Mouse (Mus musculus) heart, embryonic 16.5 days (tissue): ENCODE measurements at regions not wholly inside any gene's neighbourhood (a gene's known extent, or its start where the extent isn't known, plus 50 kb on each side); places are given as distances from the start of the nearest gene placed in this dataset.

Experiments used
- ATAC-seq: fragments of 200-750 bp; cut with Nextera tagmentation; replicated peaks from 2 replicates; pipeline ENCODE4 v1.8.0; 2017; ENCODE audit warnings: moderate number of reproducible peaks; ENCODE audit not compliant: insufficient read depth, low FRiP score; ENCODE audit errors: extremely low read depth
- H3K27ac ChIP-seq: fragments of 300-500 bp; sonication (generic); 2 replicates; pipeline ENCODE4 v1.5.1; 2014; ENCODE audit warnings: mild to moderate bottlenecking, low read length, control low read depth, moderate library complexity
- H3K27me3 ChIP-seq: fragments of 300-500 bp; sonication (generic); 2 replicates; pipeline ENCODE4 v1.6.1; 2014; ENCODE audit warnings: low read length, mixed read lengths; ENCODE audit not compliant: control insufficient read depth, insufficient read depth
- H3K36me3 ChIP-seq: fragments of 300-500 bp; sonication (generic); 2 replicates; pipeline ENCODE4 v1.6.1; 2014; ENCODE audit not compliant: control insufficient read depth, insufficient read depth
- H3K4me1 ChIP-seq: fragments of 300-500 bp; sonication (generic); 2 replicates; pipeline ENCODE4 v1.6.1; 2014; ENCODE audit warnings: low read length, mixed read lengths; ENCODE audit not compliant: control insufficient read depth, insufficient read depth
- H3K4me2 ChIP-seq: fragments of 300-500 bp; sonication (generic); 2 replicates; pipeline ENCODE4 v1.6.1; 2014; ENCODE audit warnings: low read depth, mild to moderate bottlenecking, control low read depth, low read length
- H3K4me3 ChIP-seq: fragments of 300-500 bp; sonication (generic); 2 replicates; pipeline ENCODE4 v1.5.1; 2014; ENCODE audit warnings: mild to moderate bottlenecking, control low read depth, low read length
- H3K9ac ChIP-seq: fragments of 300-500 bp; sonication (generic); 2 replicates; pipeline ENCODE4 v1.6.1; 2014; ENCODE audit warnings: low read length, control low read depth
- H3K9me3 ChIP-seq: fragments of 300-500 bp; sonication (generic); replicated peaks from 2 replicates; pipeline ENCODE4 v1.6.1; 2016; ENCODE audit warnings: low read length; ENCODE audit not compliant: control insufficient read depth
- WGBS: fragments of 180-500 bp; shearing (Covaris S2); extraction: QIAGEN DNeasy Blood & Tissue Kit; methylation state at CpG from one replicate; pipeline ENCODE4 v1.1.7; 2014; 5-methylcytosine and 5-hydroxymethylcytosine counted together

- no peaks in the 10 kb centered on the region for H3K36me3 ChIP-seq
- 75% methylated on average over 2 of the region's 2 CpGs for WGBS
- no peak overlapping the region for H3K9ac ChIP-seq
- H3K4me1 ChIP-seq = no peaks in the 10 kb centered on the region
- no peak overlapping the region for H3K4me3 ChIP-seq
- H3K27me3 ChIP-seq = no peaks in the 10 kb centered on the region
- no peak overlapping the region for H3K27ac ChIP-seq
- H3K9me3 ChIP-seq = no peaks in the 10 kb centered on the region
- no peak overlapping the region for H3K4me2 ChIP-seq
- no peak for ATAC-seq
Measured at GRCm38 (mm10) chr10:92578872-92579271, 143.3 kb downstream of the Nedd1 start.

DNA sequence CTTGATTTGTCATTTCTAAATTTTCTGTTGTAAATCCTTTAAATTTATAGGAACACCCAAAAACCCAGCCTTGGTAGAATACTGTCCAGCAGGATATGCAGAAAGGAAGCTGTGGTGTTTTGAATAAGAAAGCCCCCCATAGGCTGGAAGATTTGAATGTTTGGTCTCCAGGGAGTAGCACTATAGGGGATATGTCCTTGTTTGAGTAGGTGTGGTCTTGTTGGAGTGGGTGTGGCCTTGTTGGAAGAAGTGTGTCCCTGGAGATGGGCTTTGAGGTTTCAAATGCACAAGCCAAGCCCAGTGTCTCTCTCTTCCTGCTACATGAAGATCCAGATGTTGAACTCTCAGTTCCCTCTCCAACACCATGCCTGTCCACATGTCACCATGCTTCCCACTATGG, 151.7 kb downstream of the Nedd1 start:
- H3K9me3 ChIP-seq = no peaks in the 10 kb centered on the region
- H3K4me2 ChIP-seq = no peak overlapping the region
- H3K36me3 ChIP-seq = no peaks in the 10 kb centered on the region
- H3K9ac ChIP-seq = no peak overlapping the region
- no peaks in the 10 kb centered on the region for H3K4me1 ChIP-seq
- H3K27me3 ChIP-seq = no peaks in the 10 kb centered on the region
- no peak overlapping the region for H3K27ac ChIP-seq
- no peak overlapping the region for H3K4me3 ChIP-seq
- no peak for ATAC-seq

GRCm38 (mm10) chr10:92557463-92557862, 164.8 kb downstream of the Nedd1 start:
- H3K27ac ChIP-seq = no peak overlapping the region
- no peaks in the 10 kb centered on the region for H3K36me3 ChIP-seq
- no peak for ATAC-seq
- H3K4me1 ChIP-seq = no peaks in the 10 kb centered on the region
- no peak overlapping the region for H3K4me2 ChIP-seq
- H3K9ac ChIP-seq = no peak overlapping the region
- no peaks in the 10 kb centered on the region for H3K9me3 ChIP-seq
- no peaks in the 10 kb centered on the region for H3K27me3 ChIP-seq
- no peak overlapping the region for H3K4me3 ChIP-seq
- 61% methylated on average over 4 of the region's 4 CpGs for WGBS

GRCm38 (mm10) chr10:92556526-92557422, 165.4 kb downstream of the Nedd1 start:
- no peaks in the 10 kb centered on the region for H3K36me3 ChIP-seq
- H3K4me1 ChIP-seq = no peaks in the 10 kb centered on the region
- no peak overlapping the region for H3K9ac ChIP-seq
- H3K4me3 ChIP-seq = no peak overlapping the region
- ATAC-seq = no peak
- no peaks in the 10 kb centered on the region for H3K9me3 ChIP-seq
- 41% methylated on average over 8 of the region's 8 CpGs for WGBS
- no peak overlapping the region for H3K27ac ChIP-seq
- no peak overlapping the region for H3K4me2 ChIP-seq
- H3K27me3 ChIP-seq = no peaks in the 10 kb centered on the region

GRCm38 (mm10) chr10:92555727-92556525, 166.3 kb downstream of the Nedd1 start:
- Histone ChIP-seq H3K27me3 (no peaks in the 10 kb centered on the region), H3K9ac (no peak overlapping the region), H3K4me2 (no peak overlapping the region), H3K9me3 (no peaks in the 10 kb centered on the region), H3K4me3 (no peak overlapping the region), H3K4me1 (no peaks in the 10 kb centered on the region), H3K36me3 (no peaks in the 10 kb centered on the region), H3K27ac (no peak overlapping the region)
- no peak for ATAC-seq
- 61% methylated on average over 13 of the region's 13 CpGs for WGBS

DNA sequence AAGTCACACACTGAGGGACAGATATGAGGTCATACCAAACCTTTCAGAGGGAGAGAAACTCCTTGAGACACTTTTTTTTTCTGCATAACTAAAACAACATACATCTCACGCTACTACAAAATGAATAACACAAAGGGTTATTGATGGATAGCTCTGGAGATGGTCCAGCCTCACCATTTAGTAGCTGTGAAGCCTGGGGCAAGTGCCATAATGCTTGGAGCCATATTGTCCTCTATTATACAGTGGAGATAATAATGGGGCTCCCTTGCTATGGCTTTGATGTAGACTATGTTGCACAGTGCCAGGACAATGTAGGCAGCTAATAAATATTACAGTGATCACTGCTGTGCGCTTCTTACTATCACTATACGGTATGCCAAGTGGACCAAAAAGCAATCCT, 168.3 kb downstream of the Nedd1 start:
- Histone ChIP-seq H3K4me2 (no peak overlapping the region), H3K4me3 (no peak overlapping the region), H3K27me3 (no peaks in the 10 kb centered on the region), H3K9me3 (no peaks in the 10 kb centered on the region), H3K9ac (no peak overlapping the region), H3K36me3 (no peaks in the 10 kb centered on the region), H3K4me1 (no peaks in the 10 kb centered on the region), H3K27ac (no peak overlapping the region)
- ATAC-seq = no peak
- WGBS = 79% methylated on average over 3 of the region's 3 CpGs

DNA sequence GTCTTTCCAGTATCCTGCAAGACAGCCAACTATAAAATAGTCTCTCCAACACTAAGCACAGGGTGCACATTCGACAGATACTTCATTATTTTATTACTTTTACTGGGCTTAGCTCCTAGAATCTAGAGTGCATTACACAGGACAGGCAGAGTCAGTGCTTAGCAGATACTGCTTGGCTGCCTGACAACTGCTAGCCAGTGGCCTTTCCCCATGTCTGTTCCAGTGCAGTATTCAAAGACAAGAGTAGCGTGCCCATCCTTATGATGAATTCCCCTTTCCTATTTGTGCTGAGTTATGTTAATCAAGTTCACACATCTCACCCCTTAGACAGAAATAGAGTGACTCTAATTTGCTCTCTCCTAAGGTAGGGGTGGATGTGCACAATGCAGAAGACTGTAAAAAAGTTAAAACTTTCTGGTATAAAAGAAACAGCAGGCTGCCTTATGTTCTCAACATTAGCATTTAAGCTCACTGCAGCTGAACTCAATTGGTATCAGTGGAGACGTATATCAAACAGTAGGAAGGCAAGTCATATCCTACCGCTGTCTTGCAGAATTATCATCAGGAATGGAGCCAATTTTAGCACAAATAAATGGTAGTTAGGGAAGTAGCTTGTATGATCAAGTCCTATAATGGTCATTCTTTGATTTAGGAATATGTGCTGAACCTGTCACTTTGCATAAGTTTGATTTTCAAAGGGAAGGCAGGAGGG, 173.2 kb downstream of the Nedd1 start:
- Histone ChIP-seq H3K27me3 (no peaks in the 10 kb centered on the region), H3K4me3 (no peak overlapping the region), H3K4me2 (no peak overlapping the region), H3K4me1 (no peaks in the 10 kb centered on the region), H3K36me3 (no peaks in the 10 kb centered on the region), H3K27ac (no peak overlapping the region), H3K9ac (no peak overlapping the region), H3K9me3 (no peaks in the 10 kb centered on the region)
- WGBS = 56% methylated on average over 4 of the region's 4 CpGs
- ATAC-seq = no peak

DNA sequence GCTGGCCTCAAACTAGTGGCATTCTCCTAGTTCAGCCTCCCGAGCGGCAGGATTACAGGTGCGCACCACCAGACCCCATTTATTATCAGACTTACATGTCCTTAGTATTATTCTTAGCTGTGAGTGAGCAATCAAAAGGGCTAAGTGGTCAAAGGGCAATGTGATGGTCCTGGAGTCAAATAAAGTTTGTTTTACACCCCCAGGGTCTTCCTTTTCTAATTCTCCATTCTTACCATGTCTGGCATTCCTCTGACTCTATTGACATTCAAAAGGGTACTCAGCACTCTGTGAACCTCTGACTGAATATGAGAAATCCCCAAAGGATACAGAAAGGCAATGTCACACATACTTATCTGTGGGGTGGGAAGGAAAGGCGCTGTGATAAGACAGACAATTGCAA, 183.8 kb downstream of the Nedd1 start:
- Histone ChIP-seq H3K4me3 (no peak overlapping the region), H3K27ac (no peak overlapping the region), H3K27me3 (no peaks in the 10 kb centered on the region), H3K4me1 (no peaks in the 10 kb centered on the region), H3K4me2 (no peak overlapping the region), H3K9ac (no peak overlapping the region), H3K36me3 (no peaks in the 10 kb centered on the region), H3K9me3 (no peaks in the 10 kb centered on the region)
- 73% methylated on average over 4 of the region's 4 CpGs for WGBS
- no peak for ATAC-seq

- Histone ChIP-seq H3K9ac (no peak overlapping the region), H3K27ac (no peak overlapping the region), H3K36me3 (no peaks in the 10 kb centered on the region), H3K27me3 (no peaks in the 10 kb centered on the region), H3K9me3 (no peaks in the 10 kb centered on the region), H3K4me1 (no peaks in the 10 kb centered on the region), H3K4me2 (no peak overlapping the region), H3K4me3 (no peak overlapping the region)
- 79% methylated on average over 5 of the region's 5 CpGs for WGBS
- ATAC-seq = no peak
Measured at GRCm38 (mm10) chr10:92516886-92517285, 205.3 kb downstream of the Nedd1 start.
